Mouse (Mus musculus) kidney, embryonic 14.5 days (tissue): Measurements from ENCODE around the gene Ehhadh. TPM values are rescaled to one million over a fixed set of nuclear protein-coding genes. Genes with fewer than 3 reads are reported as not detected.
A peak's percentile ranks its signal among the peaks of the same experiment; 100 is the strongest.

Experiments
- ATAC-seq: fragments of 200-750 bp; cut with Nextera tagmentation; 2 replicates; pipeline ENCODE4 v1.8.0; 2017; ENCODE audit warnings: moderate number of reproducible peaks, mild to moderate bottlenecking, moderate TSS enrichment, moderate library complexity; ENCODE audit not compliant: low FRiP score, low TSS enrichment
- H3K27ac ChIP-seq: fragments of 300-500 bp; sonication (generic); 2 replicates; pipeline ENCODE4 v1.5.1; 2014; ENCODE audit warnings: low read depth, mild to moderate bottlenecking, low read length, moderate library complexity, mixed read lengths
- H3K27me3 ChIP-seq: fragments of 300-500 bp; sonication (generic); 2 replicates; pipeline ENCODE4 v1.6.1; 2014; ENCODE audit warnings: mild to moderate bottlenecking, low read length; ENCODE audit not compliant: control insufficient read depth, insufficient read depth
- H3K36me3 ChIP-seq: fragments of 300-500 bp; sonication (generic); 2 replicates; pipeline ENCODE4 v1.6.1; 2014; ENCODE audit warnings: low read length, mixed read lengths; ENCODE audit not compliant: control insufficient read depth, insufficient read depth
- H3K4me1 ChIP-seq: fragments of 300-500 bp; sonication (generic); 2 replicates; pipeline ENCODE4 v1.6.1; 2014; ENCODE audit warnings: low read length, mixed read lengths; ENCODE audit not compliant: control insufficient read depth, insufficient read depth
- H3K4me2 ChIP-seq: fragments of 300-500 bp; sonication (generic); replicated peaks from 2 replicates; pipeline ENCODE4 v1.6.1; 2014; ENCODE audit warnings: low read depth, mild to moderate bottlenecking, low read length
- H3K4me3 ChIP-seq: fragments of 300-500 bp; sonication (generic); 2 replicates; pipeline ENCODE4 v1.5.1; 2014; ENCODE audit warnings: mild to moderate bottlenecking, low read length
- H3K9ac ChIP-seq: fragments of 300-500 bp; sonication (generic); 2 replicates; pipeline ENCODE4 v1.6.1; 2014; ENCODE audit warnings: low read depth, mild to moderate bottlenecking, low read length, moderate library complexity
- H3K9me3 ChIP-seq: fragments of 300-500 bp; sonication (generic); 2 replicates; pipeline ENCODE4 v1.6.1; 2016; ENCODE audit warnings: low read length; ENCODE audit not compliant: control insufficient read depth
- WGBS: fragments of 180-500 bp; shearing (Covaris S2); extraction: QIAGEN DNeasy Blood & Tissue Kit; methylation state at CpG from one replicate; pipeline ENCODE4 v1.1.7; 2014; 5-methylcytosine and 5-hydroxymethylcytosine counted together
- polyA plus RNA-seq: library from polyadenylated mRNA; unstranded; fragments of >200 nt; fragmentation: Nextera tagmentation; extraction: Ambion mirVana; gene quantifications from 2 replicates; pipeline ENCODE4 v1.2.1, GENCODE M21; 2014

The Ehhadh gene
- polyA plus RNA-seq = 1.1 and 1.9 TPM in 2 replicates

GRCm38 (mm10) chr16:21787516-21788353 is at the start of gene Ehhadh:
Gene Ehhadh, minus strand, starts transcription at chr16:21787807.
- H3K27ac ChIP-seq = no peak within 1 kb of the TSS
- 8% methylated on average over 28 of the region's 28 CpGs for WGBS

DNA sequence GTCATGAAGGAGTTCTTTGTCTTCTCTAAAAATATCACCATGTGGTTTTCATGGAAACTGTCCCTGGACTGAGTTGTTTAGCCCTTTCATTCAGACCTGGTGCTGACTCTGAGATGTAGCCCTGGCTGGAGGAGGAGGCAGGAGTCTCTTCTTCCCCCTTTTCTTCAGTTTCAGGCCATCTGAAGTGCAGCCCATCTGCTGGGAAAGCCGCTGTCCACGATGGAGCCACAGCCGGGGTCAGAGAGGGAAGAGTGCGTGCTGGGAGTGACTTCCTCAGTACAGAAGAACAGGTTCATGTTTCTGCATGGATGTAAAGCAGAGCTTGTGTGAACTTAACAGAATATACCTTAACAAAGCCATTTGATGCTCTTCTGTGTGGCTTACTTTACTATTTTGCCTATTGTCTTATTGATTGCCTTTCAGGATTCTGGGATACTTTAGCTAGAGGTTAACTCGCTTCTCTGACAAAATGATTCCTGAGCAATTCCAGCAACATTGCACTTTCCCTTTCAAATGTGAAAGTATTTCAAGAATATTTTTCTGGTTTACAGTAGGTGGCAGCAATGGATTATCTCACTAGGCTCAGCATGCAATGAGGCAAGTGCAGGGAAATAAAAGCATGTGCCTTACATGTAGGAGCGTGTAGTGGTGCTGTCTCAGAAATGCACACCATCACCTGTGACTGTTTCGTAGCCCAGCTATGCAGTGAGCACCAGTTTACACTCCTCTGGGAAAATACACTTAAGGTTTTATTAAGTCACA is 48.9 kb upstream of the Ehhadh start:
- ATAC-seq = 0 out of 2 replicates have a peak, but pooled peaks have one; percentile 43
- no peaks in the 10 kb centered on the region for H3K9me3 ChIP-seq
- no peak overlapping the region for H3K27ac ChIP-seq
- H3K27me3 ChIP-seq = no peaks in the 10 kb centered on the region
- no peaks in the 10 kb centered on the region for H3K36me3 ChIP-seq
- H3K4me3 ChIP-seq = no peak overlapping the region
- WGBS = 46% methylated on average over 7 of the region's 7 CpGs
- H3K4me1 ChIP-seq = no peaks in the 10 kb centered on the region
- no peak overlapping the region for H3K4me2 ChIP-seq
- no peak overlapping the region for H3K9ac ChIP-seq

More at GRCm38 (mm10) chr16:21787516-21788353, at the start of gene Ehhadh:
- H3K9ac ChIP-seq = peak within 1 kb of the TSS; percentile 35; the same call in 1 of the 2 replicates
- no peaks in the 10 kb centered on the region for H3K27me3 ChIP-seq
- peak within 1 kb of the TSS; percentile 48 for H3K4me2 ChIP-seq
- peak; percentile 93 for ATAC-seq
- peak within 1 kb of the TSS; percentile 37 for H3K4me3 ChIP-seq
- no peaks in the 10 kb centered on the region for H3K9me3 ChIP-seq
- H3K4me1 ChIP-seq = peaks cover 6% of the 10 kb centered on the region; the same call in 1 of the 2 replicates
- no peaks in the 10 kb centered on the region for H3K36me3 ChIP-seq

DNA sequence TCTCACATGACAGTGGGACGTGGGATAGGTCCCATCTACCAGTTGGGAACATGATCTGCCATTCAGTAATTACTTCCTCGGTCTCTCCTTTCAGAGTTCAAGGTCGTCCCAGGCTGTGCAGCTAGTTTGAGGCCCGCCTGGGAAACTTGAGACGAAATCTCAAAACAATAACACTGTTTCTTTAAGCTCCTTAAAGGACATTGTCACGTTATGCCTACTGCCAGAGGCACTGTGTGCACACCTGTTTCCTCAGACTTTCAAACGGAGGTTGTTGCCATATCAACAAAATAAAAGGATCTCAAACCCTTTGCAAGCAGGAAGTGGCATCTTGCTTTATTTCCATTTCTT is 48.0 kb upstream of the Ehhadh start:
- 0 out of 2 replicates have a peak, but pooled peaks have one; percentile 9 for ATAC-seq
- H3K27ac ChIP-seq = no peak overlapping the region
- WGBS = 20% methylated on average over 7 of the region's 7 CpGs

DNA sequence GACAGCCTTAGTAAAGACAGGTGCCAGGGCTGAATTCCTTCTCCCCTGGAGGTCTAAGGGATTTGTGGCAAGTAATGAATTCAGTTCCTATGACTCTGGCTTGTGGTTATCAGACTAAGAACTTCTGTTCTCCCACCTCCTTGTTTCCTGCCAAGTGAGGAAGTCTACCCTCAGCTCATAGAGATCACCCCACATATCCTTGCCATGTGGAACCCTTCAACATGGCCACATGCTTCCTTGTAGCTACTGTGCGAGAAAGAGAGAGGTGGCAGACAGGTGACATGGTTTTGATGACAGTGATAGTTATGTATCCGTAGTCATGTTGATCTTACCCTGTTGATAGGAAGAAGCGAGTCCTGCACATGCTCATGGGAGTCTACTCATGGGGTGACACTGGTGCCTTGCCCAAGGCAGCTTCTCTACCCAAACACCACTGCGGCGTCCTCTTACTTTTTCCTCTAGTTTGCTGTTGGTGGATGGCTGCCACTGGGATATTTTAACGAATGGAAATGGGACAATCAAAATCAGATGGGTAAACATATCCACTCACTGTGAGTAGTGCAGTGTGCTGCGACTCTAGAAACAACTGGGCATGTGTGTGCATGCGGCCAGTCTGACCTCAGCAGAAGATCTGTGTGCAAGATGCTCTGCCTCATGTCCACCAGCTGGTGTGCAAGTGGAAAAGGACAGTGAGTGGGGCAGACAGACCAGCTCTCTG is 47.4 kb upstream of the Ehhadh start:
- Histone ChIP-seq H3K4me2 (no peak overlapping the region), H3K4me3 (no peak overlapping the region), H3K27me3 (no peaks in the 10 kb centered on the region), H3K9me3 (no peaks in the 10 kb centered on the region), H3K27ac (no peak overlapping the region), H3K4me1 (no peaks in the 10 kb centered on the region), H3K9ac (no peak overlapping the region), H3K36me3 (no peaks in the 10 kb centered on the region)
- 0 out of 2 replicates have a peak, but pooled peaks have one; percentile 21 for ATAC-seq
- 83% methylated on average over 8 of the region's 8 CpGs for WGBS

More for the DNA sequence above, 48.0 kb upstream of the Ehhadh start:
- H3K4me1 ChIP-seq = no peaks in the 10 kb centered on the region
- H3K4me2 ChIP-seq = no peak overlapping the region
- no peaks in the 10 kb centered on the region for H3K27me3 ChIP-seq
- H3K9me3 ChIP-seq = no peaks in the 10 kb centered on the region
- H3K9ac ChIP-seq = no peak overlapping the region
- no peaks in the 10 kb centered on the region for H3K36me3 ChIP-seq
- H3K4me3 ChIP-seq = no peak overlapping the region

GRCm38 (mm10) chr16:21833970-21834369 is 46.4 kb upstream of the Ehhadh start:
- H3K9ac ChIP-seq = no peak overlapping the region
- no peak overlapping the region for H3K4me2 ChIP-seq
- no peak overlapping the region for H3K4me3 ChIP-seq
- no peaks in the 10 kb centered on the region for H3K9me3 ChIP-seq
- no peak overlapping the region for H3K27ac ChIP-seq
- ATAC-seq = no peak
- H3K36me3 ChIP-seq = no peaks in the 10 kb centered on the region
- H3K4me1 ChIP-seq = no peaks in the 10 kb centered on the region
- 84% methylated on average over 10 of the region's 10 CpGs for WGBS
- H3K27me3 ChIP-seq = no peaks in the 10 kb centered on the region

GRCm38 (mm10) chr16:21833469-21833868 is 45.9 kb upstream of the Ehhadh start:
- Histone ChIP-seq H3K27ac (no peak overlapping the region), H3K27me3 (no peaks in the 10 kb centered on the region), H3K4me1 (no peaks in the 10 kb centered on the region), H3K4me2 (no peak overlapping the region), H3K36me3 (no peaks in the 10 kb centered on the region), H3K9me3 (no peaks in the 10 kb centered on the region), H3K4me3 (no peak overlapping the region), H3K9ac (no peak overlapping the region)
- 93% methylated on average over 1 of the region's 1 CpGs for WGBS
- ATAC-seq = no peak

GRCm38 (mm10) chr16:21831764-21832163 is 44.2 kb upstream of the Ehhadh start:
- 70% methylated on average over 5 of the region's 5 CpGs for WGBS
- ATAC-seq = no peak
- Histone ChIP-seq H3K9ac (no peak overlapping the region), H3K36me3 (no peaks in the 10 kb centered on the region), H3K4me3 (no peak overlapping the region), H3K27ac (no peak overlapping the region), H3K4me2 (no peak overlapping the region), H3K27me3 (no peaks in the 10 kb centered on the region), H3K4me1 (no peaks in the 10 kb centered on the region), H3K9me3 (no peaks in the 10 kb centered on the region)

GRCm38 (mm10) chr16:21830784-21831183 is 43.2 kb upstream of the Ehhadh start:
- 63% methylated on average over 6 of the region's 6 CpGs for WGBS
- no peak overlapping the region for H3K4me3 ChIP-seq
- H3K27ac ChIP-seq = no peak overlapping the region
- H3K27me3 ChIP-seq = no peaks in the 10 kb centered on the region
- no peak for ATAC-seq
- no peaks in the 10 kb centered on the region for H3K36me3 ChIP-seq
- H3K9ac ChIP-seq = no peak overlapping the region
- no peaks in the 10 kb centered on the region for H3K9me3 ChIP-seq
- no peaks in the 10 kb centered on the region for H3K4me1 ChIP-seq
- H3K4me2 ChIP-seq = no peak overlapping the region
